Mouse (Mus musculus) left cerebral cortex, postnatal 36 days (tissue): ENCODE results near the gene Mfsd1. TPM values are rescaled to one million over a fixed set of nuclear protein-coding genes. Genes with fewer than 3 reads are reported as not detected.

Experiments
- DNase-seq, 2 experiments: peaks; one replicate each; pipeline ENCODE4 v3.0.0; 2021 to 2022; ENCODE audit warnings: low spot score in 2 of 2, mixed read lengths in 1 of 2
- intact Hi-C: fragments of 180-260 bp; cut with DNase I; formaldehyde crosslinking; loops from one replicate; pipeline ENCODE4 v1.15.1; 2025
- total RNA-seq, 2 experiments: library from RNA; stranded (reverse); gene quantifications; 2 replicates each; pipeline ENCODE4 v1.2.3; 2021

Gene Mfsd1
- total RNA-seq: 10 to 100 TPM; 32.5 to 37.4 TPM

GRCm38 (mm10) chr3:67582273-67583124, at the start of gene Mfsd1:
Mfsd1 (plus strand) TSS chr3:67582741.
- intact Hi-C loops: no loop called here
- peak; percentile 81 to 83 for DNase-seq

GRCm38 (mm10) chr3:67543630-67544029, 38.9 kb upstream of the Mfsd1 start:
- intact Hi-C loops: no loop called here
- no peak for DNase-seq

GRCm38 (mm10) chr3:67551193-67551592, 31.3 kb upstream of the Mfsd1 start:
- intact Hi-C loops: no loop called here
- DNase-seq: no peak

GRCm38 (mm10) chr3:67553281-67553680, 29.3 kb upstream of the Mfsd1 start:
- DNase-seq: peak in 1 of 2 experiments; percentile 9
- intact Hi-C loops: no loop called here

GRCm38 (mm10) chr3:67553927-67554448, 28.6 kb upstream of the Mfsd1 start:
- intact Hi-C loops: no loop called here

DNA sequence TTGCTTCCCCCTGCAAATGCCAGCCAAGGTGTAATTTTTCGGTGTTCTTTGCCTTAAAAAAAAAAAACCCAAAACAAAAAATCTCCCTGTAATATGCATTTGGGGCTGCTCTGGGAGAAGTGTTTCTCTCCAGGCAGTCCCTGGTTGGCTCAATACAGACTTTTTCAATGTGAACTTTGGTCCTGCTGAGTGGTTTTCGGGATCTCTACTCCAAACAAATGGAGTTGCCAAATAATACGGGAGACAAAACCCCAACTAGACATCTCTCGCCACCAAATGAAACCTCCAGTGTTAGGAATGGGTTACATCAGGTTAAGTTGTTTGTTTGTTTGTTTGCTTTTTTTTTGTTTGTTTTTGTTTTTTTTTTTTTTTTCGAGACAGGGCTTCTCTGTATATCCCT, 27.3 kb upstream of the Mfsd1 start:
- no peak for DNase-seq
- intact Hi-C loops: no loop called here

More at GRCm38 (mm10) chr3:67553927-67554448, 28.6 kb upstream of the Mfsd1 start:
- DNase-seq: no peak

- intact Hi-C loops: no loop called here
Measured at GRCm38 (mm10) chr3:67557200-67557651, 25.3 kb upstream of the Mfsd1 start.

DNA sequence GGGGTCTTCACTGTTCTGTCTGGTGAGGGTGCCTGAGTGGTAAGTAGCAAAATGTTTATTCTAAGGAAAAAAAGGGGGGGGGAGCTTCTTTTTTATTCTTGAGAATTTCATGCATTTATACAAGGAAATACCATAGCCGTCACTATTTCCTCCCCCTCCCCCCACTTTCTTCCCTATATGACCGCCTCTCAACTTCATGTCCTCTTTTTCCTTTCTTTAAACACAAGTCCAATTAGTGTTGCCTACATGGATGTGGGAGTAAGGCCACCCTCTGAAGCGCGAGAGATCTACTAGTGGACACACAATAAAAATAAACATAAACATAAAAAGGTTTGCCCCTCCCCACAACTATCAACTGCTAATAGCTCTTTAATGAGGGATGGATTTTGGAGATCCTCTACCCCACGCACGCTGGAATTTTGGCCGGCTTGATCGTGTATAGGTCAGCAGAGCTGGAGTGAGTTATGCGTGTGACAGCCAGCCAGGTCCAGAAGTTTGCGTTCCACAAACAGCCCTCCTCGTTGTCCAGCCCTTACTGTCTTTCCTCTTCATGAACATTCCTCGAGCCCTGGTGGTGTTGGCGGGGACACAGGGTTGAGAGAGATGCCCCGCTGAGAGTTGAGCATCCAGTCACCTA, 24.7 kb upstream of the Mfsd1 start:
- intact Hi-C loops: no loop called here
- DNase-seq: no peak

More at GRCm38 (mm10) chr3:67557200-67557651, 25.3 kb upstream of the Mfsd1 start:
- DNase-seq: no peak

DNA sequence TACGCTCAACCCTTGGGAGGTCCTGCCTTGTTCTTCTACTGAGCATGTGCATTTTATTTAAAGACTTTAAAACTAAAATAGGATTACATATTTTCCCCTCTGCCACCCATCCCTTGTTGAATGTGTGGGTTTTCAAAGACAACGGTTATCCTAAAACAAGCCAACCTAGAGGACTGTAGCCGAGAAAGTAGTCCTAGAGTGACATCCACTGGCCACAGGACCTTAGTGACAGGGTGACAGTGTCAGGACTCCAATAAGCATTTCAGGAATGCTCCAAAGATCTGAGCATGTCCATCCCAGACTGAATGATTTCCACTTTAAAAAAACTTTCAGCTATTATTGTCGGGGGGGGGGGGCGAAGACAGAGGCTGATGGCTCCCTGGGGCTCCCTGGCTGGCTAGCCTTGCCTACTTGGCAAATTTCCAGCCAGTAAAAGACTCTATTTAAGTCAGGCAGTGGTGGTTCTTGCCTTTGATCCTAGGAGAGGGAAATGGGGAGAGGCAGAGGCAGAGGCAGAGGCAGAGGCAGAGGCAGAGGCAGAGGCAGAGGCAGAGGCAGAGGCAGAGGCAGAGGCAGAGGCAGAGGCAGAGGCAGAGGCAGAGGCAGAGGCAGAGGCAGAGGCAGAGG, 17.7 kb upstream of the Mfsd1 start:
- no peak for DNase-seq
- intact Hi-C loops: loop anchor here (5.0 kb wide), 1 partner anchor 213 kb away; no protein-coding TSS in a partner anchor

DNA sequence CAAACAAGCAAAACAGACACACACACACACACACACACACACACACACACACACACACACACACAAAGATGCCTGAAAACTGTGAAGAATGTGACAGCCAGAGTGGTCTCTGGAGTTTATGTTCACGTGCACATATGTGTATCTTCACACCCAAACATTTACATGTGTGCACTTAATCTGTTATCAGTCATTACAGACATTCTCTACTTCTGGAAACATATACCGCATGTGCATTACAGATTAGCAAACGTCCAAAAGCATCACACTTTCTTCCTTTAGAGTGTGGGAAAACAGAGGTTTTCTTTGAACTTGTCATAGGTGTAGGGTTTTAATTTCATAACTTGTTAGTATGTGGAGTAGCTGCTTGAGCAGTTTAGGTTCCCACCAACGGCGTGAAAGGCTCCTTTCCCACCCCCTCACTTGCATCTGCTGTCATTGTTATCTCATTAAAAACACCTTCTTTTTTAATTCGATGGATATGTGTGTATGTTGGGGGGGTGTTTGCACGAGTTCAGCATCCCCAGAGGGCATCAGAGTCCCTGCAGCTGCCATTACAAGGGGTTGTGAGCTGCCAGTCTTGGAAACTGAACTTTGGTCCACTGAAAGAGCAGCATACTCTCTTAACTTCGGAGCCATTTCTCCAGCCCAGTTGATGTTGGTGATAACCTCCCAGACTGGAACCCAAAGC, 16.9 kb upstream of the Mfsd1 start:
- intact Hi-C loops: loop anchor here (5.0 kb wide), 1 partner anchor 213 kb away; no protein-coding TSS in a partner anchor

GRCm38 (mm10) chr3:67568015-67568618, 14.4 kb upstream of the Mfsd1 start:
- DNase-seq: peak; percentile 63 to 66
- intact Hi-C loops: loop anchor here (2.0 to 5.0 kb wide), 2 partner anchors 55 to 216 kb away; no protein-coding TSS in a partner anchor

More for the DNA sequence above, 16.9 kb upstream of the Mfsd1 start:
- no peak for DNase-seq

GRCm38 (mm10) chr3:67572918-67573317, 9.6 kb upstream of the Mfsd1 start:
- intact Hi-C loops: no loop called here
- peak in 1 of 2 experiments; percentile 6 for DNase-seq

- no peak for DNase-seq
- intact Hi-C loops: no loop called here
Measured at GRCm38 (mm10) chr3:67573523-67573922, 9.0 kb upstream of the Mfsd1 start.

DNA sequence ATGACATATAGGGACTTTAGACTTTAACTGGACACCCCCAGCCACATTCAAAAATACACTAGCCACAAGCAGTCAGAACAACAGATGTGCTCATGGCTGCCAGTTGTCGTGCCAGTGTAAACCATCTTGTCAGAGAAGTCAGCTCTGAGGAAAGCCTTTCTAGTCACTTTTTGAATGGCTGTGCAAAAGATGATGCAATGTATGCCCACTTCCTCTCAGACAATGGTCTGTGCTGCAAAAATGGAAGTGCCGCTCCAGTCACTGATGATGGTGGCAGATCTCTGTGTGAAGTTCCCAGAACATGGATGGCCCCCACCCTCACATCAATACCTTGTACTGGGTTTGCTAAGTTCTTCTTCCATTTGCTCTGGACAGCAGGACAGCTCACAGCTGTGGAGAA, 6.3 kb upstream of the Mfsd1 start:
- intact Hi-C loops: no loop called here
- no peak for DNase-seq

- intact Hi-C loops: no loop called here
Measured at GRCm38 (mm10) chr3:67576724-67577123, 5.8 kb upstream of the Mfsd1 start.

DNA sequence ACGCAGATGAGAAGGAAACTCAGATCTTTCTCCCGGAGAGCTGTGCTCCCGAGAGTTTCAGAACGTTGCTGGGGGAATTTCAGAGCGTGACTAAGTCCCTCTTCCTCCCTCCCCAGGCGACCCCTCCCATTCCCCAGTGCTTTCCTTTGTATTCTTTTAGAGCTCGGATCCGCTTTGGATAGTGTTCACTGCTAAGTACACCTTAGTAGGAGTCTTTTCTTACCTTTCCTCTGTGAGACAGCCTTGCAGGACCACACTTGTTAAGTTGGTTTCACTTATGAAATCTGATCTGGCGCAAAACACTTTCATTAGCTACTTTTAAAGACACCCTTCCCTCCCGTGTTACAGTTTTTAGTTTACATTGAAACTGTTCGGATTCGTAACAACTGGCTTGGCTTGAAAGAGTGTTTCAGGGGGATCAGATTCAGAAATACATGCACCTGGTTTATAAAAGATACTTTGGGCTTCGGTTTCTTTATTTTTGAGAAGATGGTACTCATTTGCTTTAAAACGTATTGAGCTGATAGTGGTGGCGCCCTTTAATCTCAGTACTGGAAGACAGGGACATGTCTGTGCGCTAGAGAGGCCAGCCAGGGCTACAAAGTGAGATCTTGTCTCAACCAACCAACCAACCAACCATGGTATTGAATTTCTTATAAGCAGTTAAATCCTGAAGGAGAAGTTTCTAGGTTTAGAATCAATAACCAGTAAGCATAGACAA, 744 bp downstream of the Mfsd1 start:
- DNase-seq: no peak
- intact Hi-C loops: no loop called here

More at GRCm38 (mm10) chr3:67576724-67577123, 5.8 kb upstream of the Mfsd1 start:
- DNase-seq: no peak

DNA sequence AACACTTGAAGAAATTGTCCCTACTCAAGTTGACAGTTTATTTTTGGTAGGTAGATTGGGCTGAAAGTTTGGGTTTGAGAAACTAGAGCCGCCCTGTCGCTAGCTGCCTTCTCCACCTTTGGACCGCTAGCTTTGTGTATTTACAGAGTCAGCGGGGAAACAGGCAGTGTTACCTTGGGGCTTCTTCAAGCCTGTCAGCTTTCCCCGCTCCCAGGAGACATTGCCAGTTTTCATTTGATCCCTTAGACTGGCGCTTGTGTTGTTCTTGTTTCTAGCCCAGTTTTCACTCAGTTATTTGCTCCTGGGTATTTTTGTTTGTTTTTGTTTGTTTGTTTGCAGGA, 1.3 kb downstream of the Mfsd1 start:
- intact Hi-C loops: no loop called here
- no peak for DNase-seq

GRCm38 (mm10) chr3:67586511-67586910, 4.0 kb downstream of the Mfsd1 start:
- intact Hi-C loops: no loop called here
- DNase-seq: no peak
